Mouse (Mus musculus): Measurements from ENCODE around the gene Abo.

Gene Abo

GRCm38 (mm10) chr2:26870666-26871065, 5.9 kb upstream of the Abo start:
- DNase-seq (ENCODE audit: low spot score) = no peak

DNA sequence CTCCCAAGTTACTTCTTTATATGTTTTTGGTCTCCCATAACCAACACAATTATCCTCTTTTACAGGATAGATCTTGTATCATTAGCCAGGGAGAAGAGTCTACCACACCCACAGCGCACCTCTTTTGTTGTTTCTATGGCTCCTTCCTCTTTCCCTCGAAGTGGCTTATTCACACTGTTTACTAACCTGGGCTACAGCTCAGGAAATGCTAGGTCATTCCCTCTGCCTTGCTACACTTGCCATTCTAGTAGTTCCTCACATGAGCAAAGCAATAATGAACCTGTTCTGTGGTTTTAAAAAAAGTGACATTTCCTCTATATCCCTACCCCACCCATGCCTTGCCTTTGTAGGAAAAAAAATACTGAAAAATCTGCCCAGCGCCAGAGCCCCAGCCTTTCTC, 1.9 kb downstream of the Abo start:
- no peak for DNase-seq (ENCODE audit: low spot score)

GRCm38 (mm10) chr2:26847706-26848105, 17.1 kb downstream of the Abo start:
- no peak for DNase-seq (ENCODE audit: low spot score)

- no peak for DNase-seq (ENCODE audit: low spot score)
Observed at GRCm38 (mm10) chr2:26832478-26832877, 32.3 kb downstream of the Abo start.

DNA sequence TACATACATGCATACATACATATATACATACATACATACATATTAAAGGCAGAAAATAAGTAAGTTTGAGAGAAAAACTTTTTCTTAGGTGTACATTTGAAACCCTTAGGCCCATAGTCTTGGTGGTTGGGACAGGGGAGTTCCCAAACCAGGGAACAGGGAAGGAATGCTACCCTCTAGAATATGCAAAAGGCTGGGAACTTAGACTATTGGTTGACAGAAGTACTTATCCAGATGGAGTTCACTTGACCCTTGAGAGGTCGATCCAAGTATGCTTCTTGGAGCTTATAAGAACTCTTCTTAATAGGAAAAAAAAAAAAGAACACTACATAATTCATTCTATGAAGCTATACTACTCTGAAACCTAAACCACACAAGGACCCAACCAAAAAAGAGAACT, 36.7 kb downstream of the Abo start:
- DNase-seq (ENCODE audit: low spot score) = no peak

DNA sequence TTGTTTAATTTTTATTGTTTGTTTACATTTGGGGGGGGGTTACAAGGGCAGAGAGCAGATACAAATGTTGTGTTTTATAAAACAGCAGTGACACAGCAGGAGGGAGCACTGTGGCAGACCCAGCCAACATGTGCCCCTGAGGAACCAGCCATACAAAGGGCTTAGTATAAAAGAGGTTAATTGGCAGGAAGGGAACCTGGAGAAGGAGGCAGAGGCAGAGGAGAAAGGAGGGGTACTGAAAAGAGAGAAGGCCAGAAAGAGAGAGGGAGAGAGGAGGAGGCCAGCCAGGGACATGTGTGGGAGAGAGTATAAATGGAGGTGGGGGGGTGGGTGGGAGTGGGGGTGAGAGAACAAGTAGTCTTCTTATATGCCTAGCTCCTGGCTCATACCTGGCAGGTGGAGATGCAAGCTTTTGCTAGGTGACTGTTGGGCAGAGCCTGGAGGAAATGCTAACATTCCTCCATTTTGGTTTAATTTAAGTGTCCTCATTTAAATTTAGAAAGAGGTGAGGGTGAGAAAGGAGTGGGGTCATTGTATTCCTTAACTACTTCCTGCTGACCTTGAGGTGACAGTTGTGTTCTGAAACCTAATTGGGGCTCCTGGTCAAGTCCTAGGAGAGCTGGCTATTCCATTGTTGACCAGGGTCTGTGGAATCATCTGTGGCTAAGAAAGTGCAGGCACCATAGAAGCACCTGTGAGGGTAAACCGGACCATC, 37.4 kb downstream of the Abo start:
- no peak for DNase-seq (ENCODE audit: low spot score)
